Mouse (Mus musculus): ENCODE results near the gene Dhcr24.

The Dhcr24 gene

GRCm38 (mm10) chr4:106606639-106607554 is 46.1 kb downstream of the Dhcr24 start:
- no peak for DNase-seq (ENCODE audit: low spot score)

- no peak for DNase-seq (ENCODE audit: low spot score)
Measured at GRCm38 (mm10) chr4:106607905-106608304, 47.1 kb downstream of the Dhcr24 start.

GRCm38 (mm10) chr4:106613105-106613504 is 52.3 kb downstream of the Dhcr24 start:
- no peak for DNase-seq (ENCODE audit: low spot score)

GRCm38 (mm10) chr4:106613560-106613959 is 52.7 kb downstream of the Dhcr24 start:
- no peak for DNase-seq (ENCODE audit: low spot score)

- no peak for DNase-seq (ENCODE audit: low spot score)
Measured at GRCm38 (mm10) chr4:106614180-106614797, 53.5 kb downstream of the Dhcr24 start.

GRCm38 (mm10) chr4:106614881-106615280 is 54.0 kb downstream of the Dhcr24 start:
- no peak for DNase-seq (ENCODE audit: low spot score)

GRCm38 (mm10) chr4:106615637-106616036 is 54.8 kb downstream of the Dhcr24 start:
- no peak for DNase-seq (ENCODE audit: low spot score)

- DNase-seq (ENCODE audit: low spot score) = no peak
Measured at GRCm38 (mm10) chr4:106617056-106617455, 56.2 kb downstream of the Dhcr24 start, which contains the start of gene Lexm. TSS of gene Lexm (minus strand) at chr4:106617241.

- DNase-seq (ENCODE audit: low spot score) = no peak
Measured at GRCm38 (mm10) chr4:106618898-106619297, 58.1 kb downstream of the Dhcr24 start.

- DNase-seq (ENCODE audit: low spot score) = no peak
Measured at GRCm38 (mm10) chr4:106621428-106621827, 60.6 kb downstream of the Dhcr24 start.

GRCm38 (mm10) chr4:106622030-106622493 is 61.2 kb downstream of the Dhcr24 start, which contains the start of gene Ttc22:
TSS of gene Ttc22 (plus strand) at chr4:106622432.
- no peak for DNase-seq (ENCODE audit: low spot score)

- no peak for DNase-seq (ENCODE audit: low spot score)
Measured at GRCm38 (mm10) chr4:106622712-106623111, 61.9 kb downstream of the Dhcr24 start.

GRCm38 (mm10) chr4:106624271-106624670 is 63.4 kb downstream of the Dhcr24 start:
- DNase-seq (ENCODE audit: low spot score) = no peak

- DNase-seq (ENCODE audit: low spot score) = no peak
Measured at GRCm38 (mm10) chr4:106627809-106628208, 67.0 kb downstream of the Dhcr24 start.

- DNase-seq (ENCODE audit: low spot score) = no peak
Measured at GRCm38 (mm10) chr4:106628650-106629360, 68.0 kb downstream of the Dhcr24 start.

- DNase-seq (ENCODE audit: low spot score) = no peak
Measured at GRCm38 (mm10) chr4:106629374-106629773, 68.5 kb downstream of the Dhcr24 start.

- DNase-seq (ENCODE audit: low spot score) = no peak
Measured at GRCm38 (mm10) chr4:106630333-106631220, 69.7 kb downstream of the Dhcr24 start.

- DNase-seq (ENCODE audit: low spot score) = no peak
Measured at GRCm38 (mm10) chr4:106632313-106632712, 71.5 kb downstream of the Dhcr24 start.

GRCm38 (mm10) chr4:106633281-106634085 is 72.6 kb downstream of the Dhcr24 start:
- no peak for DNase-seq (ENCODE audit: low spot score)

GRCm38 (mm10) chr4:106634086-106634479 is 73.2 kb downstream of the Dhcr24 start:
- DNase-seq (ENCODE audit: low spot score) = no peak
